Mouse (Mus musculus) hindbrain, embryonic 11.5 days (tissue): ENCODE measurements around the gene Miip. TPM values are rescaled to one million over a fixed set of nuclear protein-coding genes. Genes with fewer than 3 reads are reported as not detected.

Experiments
- ATAC-seq: fragments of 200-750 bp; cut with Nextera tagmentation; 2 replicates; pipeline ENCODE4 v1.8.0; 2017; ENCODE audit warnings: mild to moderate bottlenecking, moderate TSS enrichment, moderate library complexity; ENCODE audit not compliant: low FRiP score
- DNase-seq: peaks from one replicate; pipeline ENCODE4 v3.0.0-alpha.2; 2015; ENCODE audit warnings: low spot score
- H3K27ac ChIP-seq: fragments of 300-500 bp; sonication (generic); 2 replicates; pipeline ENCODE4 v1.5.1; 2014; ENCODE audit warnings: mild to moderate bottlenecking, low read depth, low read length
- H3K27me3 ChIP-seq: fragments of 300-500 bp; sonication (generic); 2 replicates; pipeline ENCODE4 v1.6.1; 2014; ENCODE audit warnings: mild to moderate bottlenecking, low read length, moderate library complexity, mixed read lengths; ENCODE audit not compliant: control insufficient read depth, insufficient read depth
- H3K36me3 ChIP-seq: fragments of 300-500 bp; sonication (generic); 2 replicates; pipeline ENCODE4 v1.6.1; 2014; ENCODE audit warnings: mild to moderate bottlenecking, low read length, moderate library complexity, mixed read lengths; ENCODE audit not compliant: control insufficient read depth, insufficient read depth
- H3K4me1 ChIP-seq: fragments of 300-500 bp; sonication (generic); replicated peaks from 2 replicates; pipeline ENCODE4 v1.6.1; 2014; ENCODE audit warnings: low read length, mixed read lengths; ENCODE audit not compliant: control insufficient read depth, insufficient read depth
- H3K4me2 ChIP-seq: fragments of 300-500 bp; sonication (generic); replicated peaks from 2 replicates; pipeline ENCODE4 v1.6.1; 2014; ENCODE audit warnings: mild to moderate bottlenecking, low read depth, low read length
- H3K4me3 ChIP-seq: fragments of 300-500 bp; sonication (generic); 2 replicates; pipeline ENCODE4 v1.5.1; 2014; ENCODE audit warnings: low read depth, low read length
- H3K9ac ChIP-seq: fragments of 300-500 bp; sonication (generic); 2 replicates; pipeline ENCODE4 v1.6.1; 2014; ENCODE audit warnings: low read depth, low read length
- H3K9me3 ChIP-seq: fragments of 300-500 bp; sonication (generic); 2 replicates; pipeline ENCODE4 v1.6.1; 2016; ENCODE audit warnings: low read length; ENCODE audit not compliant: control insufficient read depth
- WGBS: fragments of 180-500 bp; shearing (Covaris S2); extraction: QIAGEN DNeasy Blood & Tissue Kit; methylation state at CpG from one replicate; pipeline ENCODE4 v1.1.7; 2014; 5-methylcytosine and 5-hydroxymethylcytosine counted together
- polyA plus RNA-seq: library from polyadenylated mRNA; unstranded; fragments of >200 nt; fragmentation: Nextera tagmentation; extraction: Ambion mirVana; gene quantifications from 2 replicates; pipeline ENCODE4 v1.2.1, GENCODE M21; 2014

The Miip gene
- polyA plus RNA-seq, 1 experiment from 2014 or later = 32.9 TPM

GRCm38 (mm10) chr4:147897348-147897747, 28.7 kb upstream of the Miip start:
- Histone ChIP-seq H3K4me1 (no peaks in the 10 kb centered on the region), H3K4me3 (no peak overlapping the region), H3K4me2 (no peak overlapping the region), H3K9me3 (no peaks in the 10 kb centered on the region), H3K27me3 (no peaks in the 10 kb centered on the region), H3K9ac (no peak overlapping the region), H3K36me3 (peaks cover 10% of the 10 kb centered on the region; the same call in 1 of the 2 replicates), H3K27ac (no peak overlapping the region)
- whole genome bisulfite sequencing = 86% methylated on average over 3 of the region's 3 CpGs
- DNase-seq (no peak), ATAC-seq (no peak)

- Histone ChIP-seq H3K4me3 (no peak overlapping the region), H3K4me1 (no peaks in the 10 kb centered on the region), H3K36me3 (peaks cover 10% of the 10 kb centered on the region; the same call in 1 of the 2 replicates), H3K27me3 (no peaks in the 10 kb centered on the region), H3K4me2 (no peak overlapping the region), H3K27ac (no peak overlapping the region), H3K9ac (no peak overlapping the region), H3K9me3 (no peaks in the 10 kb centered on the region)
- ATAC-seq (no peak), DNase-seq (no peak)
- 77% methylated on average over 1 of the region's 1 CpGs for WGBS
These were observed 27.8 kb upstream of the Miip start for GRCm38 (mm10) chr4:147896411-147896810.

- Histone ChIP-seq H3K27ac (no peak overlapping the region), H3K27me3 (no peaks in the 10 kb centered on the region), H3K36me3 (peaks cover 10% of the 10 kb centered on the region; the same call in 1 of the 2 replicates), H3K9me3 (no peaks in the 10 kb centered on the region), H3K9ac (no peak overlapping the region), H3K4me3 (no peak overlapping the region), H3K4me2 (no peak overlapping the region), H3K4me1 (no peaks in the 10 kb centered on the region)
- DNase-seq = no peak
- 97% methylated on average over 4 of the region's 4 CpGs for WGBS
- ATAC-seq = no peak
These were observed 27.3 kb upstream of the Miip start for GRCm38 (mm10) chr4:147895815-147896330.

GRCm38 (mm10) chr4:147890341-147890740, 21.7 kb upstream of the Miip start:
- H3K9ac ChIP-seq = no peak overlapping the region
- H3K36me3 ChIP-seq = 0 out of 2 replicates have a peak, but pooled peaks cover 7% of the 10 kb centered on the region
- H3K9me3 ChIP-seq = no peaks in the 10 kb centered on the region
- H3K4me1 ChIP-seq = no peaks in the 10 kb centered on the region
- ATAC-seq (no peak), DNase-seq (no peak)
- no peak overlapping the region for H3K4me2 ChIP-seq
- H3K27me3 ChIP-seq = no peaks in the 10 kb centered on the region
- WGBS = 90% methylated on average over 6 of the region's 6 CpGs
- no peak overlapping the region for H3K4me3 ChIP-seq
- H3K27ac ChIP-seq = no peak overlapping the region

- H3K36me3 ChIP-seq = peaks cover 8% of the 10 kb centered on the region; the same call in 1 of the 2 replicates
- ATAC-seq = no peak
- 95% methylated on average over 4 of the region's 4 CpGs for WGBS
- H3K4me1 ChIP-seq = no peaks in the 10 kb centered on the region
- no peak overlapping the region for H3K4me3 ChIP-seq
- no peaks in the 10 kb centered on the region for H3K9me3 ChIP-seq
- no peak overlapping the region for H3K9ac ChIP-seq
- no peak overlapping the region for H3K27ac ChIP-seq
- no peaks in the 10 kb centered on the region for H3K27me3 ChIP-seq
- no peak overlapping the region for H3K4me2 ChIP-seq
- DNase-seq = no peak
These were observed 19.6 kb upstream of the Miip start for GRCm38 (mm10) chr4:147888237-147888636.

GRCm38 (mm10) chr4:147887277-147887676, 18.7 kb upstream of the Miip start:
- no peak for ATAC-seq
- Histone ChIP-seq H3K9ac (no peak overlapping the region), H3K27ac (no peak overlapping the region), H3K9me3 (no peaks in the 10 kb centered on the region), H3K27me3 (no peaks in the 10 kb centered on the region), H3K4me1 (no peaks in the 10 kb centered on the region), H3K4me3 (no peak overlapping the region), H3K36me3 (peaks cover 10% of the 10 kb centered on the region), H3K4me2 (no peak overlapping the region)
- DNase-seq = no peak
- WGBS = 90% methylated on average over 7 of the region's 7 CpGs

- H3K9ac ChIP-seq = no peak overlapping the region
- H3K4me3 ChIP-seq = no peak overlapping the region
- 92% methylated on average over 12 of the region's 12 CpGs for WGBS
- H3K4me1 ChIP-seq = no peaks in the 10 kb centered on the region
- no peak overlapping the region for H3K4me2 ChIP-seq
- no peak for ATAC-seq
- H3K27ac ChIP-seq = no peak overlapping the region
- no peak for DNase-seq
- no peaks in the 10 kb centered on the region for H3K9me3 ChIP-seq
- no peaks in the 10 kb centered on the region for H3K27me3 ChIP-seq
- H3K36me3 ChIP-seq = peaks cover 21% of the 10 kb centered on the region
These were observed 17.5 kb upstream of the Miip start for GRCm38 (mm10) chr4:147886158-147886557.

- 88% methylated on average over 3 of the region's 3 CpGs for WGBS
- H3K4me3 ChIP-seq = no peak overlapping the region
- peaks cover 24% of the 10 kb centered on the region for H3K36me3 ChIP-seq
- H3K4me2 ChIP-seq = no peak overlapping the region
- no peaks in the 10 kb centered on the region for H3K4me1 ChIP-seq
- no peak for DNase-seq
- H3K27ac ChIP-seq = no peak overlapping the region
- no peak overlapping the region for H3K9ac ChIP-seq
- H3K9me3 ChIP-seq = no peaks in the 10 kb centered on the region
- H3K27me3 ChIP-seq = no peaks in the 10 kb centered on the region
- no peak for ATAC-seq
These were observed 15.5 kb upstream of the Miip start for GRCm38 (mm10) chr4:147884138-147884537.

- peaks cover 25% of the 10 kb centered on the region for H3K36me3 ChIP-seq
- H3K9me3 ChIP-seq = no peaks in the 10 kb centered on the region
- no peak for ATAC-seq
- H3K4me2 ChIP-seq = no peak overlapping the region
- no peak for DNase-seq
- no peak overlapping the region for H3K27ac ChIP-seq
- H3K4me3 ChIP-seq = no peak overlapping the region
- H3K27me3 ChIP-seq = no peaks in the 10 kb centered on the region
- 85% methylated on average over 6 of the region's 6 CpGs for WGBS
- no peak overlapping the region for H3K9ac ChIP-seq
- H3K4me1 ChIP-seq = no peaks in the 10 kb centered on the region
These were observed 14.4 kb upstream of the Miip start for GRCm38 (mm10) chr4:147883041-147883440.
